Mouse (Mus musculus) kidney, embryonic 14.5 days (tissue): ENCODE measurements at regions not wholly inside any gene's neighbourhood (a gene's known extent, or its start where the extent isn't known, plus 50 kb on each side); places are given as distances from the start of the nearest gene placed in this dataset.

Experiments
- ATAC-seq: fragments of 200-750 bp; cut with Nextera tagmentation; 2 replicates; pipeline ENCODE4 v1.8.0; 2017; ENCODE audit warnings: moderate number of reproducible peaks, mild to moderate bottlenecking, moderate TSS enrichment, moderate library complexity; ENCODE audit not compliant: low FRiP score, low TSS enrichment
- H3K27ac ChIP-seq: fragments of 300-500 bp; sonication (generic); 2 replicates; pipeline ENCODE4 v1.5.1; 2014; ENCODE audit warnings: low read depth, mild to moderate bottlenecking, low read length, moderate library complexity, mixed read lengths
- H3K27me3 ChIP-seq: fragments of 300-500 bp; sonication (generic); 2 replicates; pipeline ENCODE4 v1.6.1; 2014; ENCODE audit warnings: mild to moderate bottlenecking, low read length; ENCODE audit not compliant: control insufficient read depth, insufficient read depth
- H3K36me3 ChIP-seq: fragments of 300-500 bp; sonication (generic); 2 replicates; pipeline ENCODE4 v1.6.1; 2014; ENCODE audit warnings: low read length, mixed read lengths; ENCODE audit not compliant: control insufficient read depth, insufficient read depth
- H3K4me1 ChIP-seq: fragments of 300-500 bp; sonication (generic); 2 replicates; pipeline ENCODE4 v1.6.1; 2014; ENCODE audit warnings: low read length, mixed read lengths; ENCODE audit not compliant: control insufficient read depth, insufficient read depth
- H3K4me2 ChIP-seq: fragments of 300-500 bp; sonication (generic); replicated peaks from 2 replicates; pipeline ENCODE4 v1.6.1; 2014; ENCODE audit warnings: low read depth, mild to moderate bottlenecking, low read length
- H3K4me3 ChIP-seq: fragments of 300-500 bp; sonication (generic); 2 replicates; pipeline ENCODE4 v1.5.1; 2014; ENCODE audit warnings: mild to moderate bottlenecking, low read length
- H3K9ac ChIP-seq: fragments of 300-500 bp; sonication (generic); 2 replicates; pipeline ENCODE4 v1.6.1; 2014; ENCODE audit warnings: low read depth, mild to moderate bottlenecking, low read length, moderate library complexity
- H3K9me3 ChIP-seq: fragments of 300-500 bp; sonication (generic); 2 replicates; pipeline ENCODE4 v1.6.1; 2016; ENCODE audit warnings: low read length; ENCODE audit not compliant: control insufficient read depth
- WGBS: fragments of 180-500 bp; shearing (Covaris S2); extraction: QIAGEN DNeasy Blood & Tissue Kit; methylation state at CpG from one replicate; pipeline ENCODE4 v1.1.7; 2014; 5-methylcytosine and 5-hydroxymethylcytosine counted together

DNA sequence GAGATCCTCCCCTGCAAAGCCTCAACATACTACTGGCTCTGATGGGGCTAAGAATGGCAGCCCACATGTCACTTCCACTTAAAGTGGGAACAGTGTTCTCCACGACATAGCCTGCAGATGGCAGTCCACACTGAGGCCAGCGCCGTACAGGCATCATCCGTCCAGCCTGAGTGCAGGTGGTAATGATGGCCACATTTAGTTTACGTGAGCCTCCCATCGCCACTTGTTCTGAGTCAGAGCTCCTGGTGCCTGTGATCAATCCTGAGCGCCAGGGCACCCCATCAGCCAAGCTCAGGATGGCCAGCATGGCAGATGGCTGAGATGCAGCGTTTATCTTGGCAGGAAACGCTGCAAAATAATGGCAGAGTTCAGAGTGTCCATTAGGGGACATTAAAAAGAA is 159.6 kb downstream of the Adgrd1 start:
- no peaks in the 10 kb centered on the region for H3K9me3 ChIP-seq
- 0 out of 2 replicates have a peak, but pooled peaks cover 3% of the 10 kb centered on the region for H3K4me1 ChIP-seq
- WGBS: 68% methylated on average over 9 of the region's 9 CpGs
- no peaks in the 10 kb centered on the region for H3K27me3 ChIP-seq
- no peaks in the 10 kb centered on the region for H3K36me3 ChIP-seq
- H3K9ac ChIP-seq: no peak overlapping the region
- H3K27ac ChIP-seq: no peak overlapping the region
- no peak overlapping the region for H3K4me3 ChIP-seq
- H3K4me2 ChIP-seq: no peak overlapping the region
- no peak for ATAC-seq

DNA sequence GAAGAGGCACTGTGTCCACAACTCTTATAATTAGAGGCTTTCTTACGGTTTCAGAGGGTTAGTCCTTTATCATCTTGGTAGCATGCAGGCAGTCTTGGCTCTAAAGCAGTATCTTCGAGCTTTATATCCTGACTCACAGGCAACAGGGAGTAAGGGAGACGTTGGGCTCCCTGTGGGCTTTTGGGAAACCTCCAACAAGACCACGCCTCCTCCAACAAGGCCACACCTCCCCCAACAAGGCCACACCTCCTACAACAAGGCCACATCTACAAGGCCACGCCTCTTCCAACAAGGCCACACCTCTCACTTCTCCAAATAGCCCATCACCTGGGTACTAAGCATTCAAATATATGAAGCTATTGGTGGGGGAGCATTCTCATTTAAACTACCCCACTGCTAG is 160.7 kb downstream of the Adgrd1 start:
- ATAC-seq: no peak
- 72% methylated on average over 5 of the region's 5 CpGs for WGBS
- Histone ChIP-seq H3K27ac (no peak overlapping the region), H3K4me1 (0 out of 2 replicates have a peak, but pooled peaks cover 3% of the 10 kb centered on the region), H3K9ac (no peak overlapping the region), H3K9me3 (no peaks in the 10 kb centered on the region), H3K36me3 (no peaks in the 10 kb centered on the region), H3K4me2 (no peak overlapping the region), H3K4me3 (no peak overlapping the region), H3K27me3 (no peaks in the 10 kb centered on the region)

DNA sequence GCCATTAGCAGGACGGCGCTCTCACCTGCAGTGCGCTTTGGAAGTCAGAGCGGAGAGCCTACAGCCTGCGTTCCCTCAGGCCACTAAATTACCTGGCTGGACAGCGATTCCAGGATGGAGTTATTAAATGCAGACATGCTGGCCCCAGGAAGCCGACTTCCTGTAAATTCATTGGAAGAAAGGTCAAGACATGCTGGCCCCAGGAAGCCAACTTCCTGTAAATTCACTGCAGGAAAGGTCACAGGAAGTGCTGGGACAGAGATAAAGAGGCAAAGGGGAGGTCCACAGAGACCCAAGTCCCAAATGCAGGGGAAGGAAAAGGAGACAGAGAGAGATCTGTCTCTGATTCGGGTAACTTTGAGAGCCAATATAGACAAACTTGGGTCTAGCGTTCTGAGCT is 164.1 kb downstream of the Adgrd1 start:
- Histone ChIP-seq H3K4me1 (0 out of 2 replicates have a peak, but pooled peaks cover 3% of the 10 kb centered on the region), H3K9ac (no peak overlapping the region), H3K36me3 (no peaks in the 10 kb centered on the region), H3K27me3 (no peaks in the 10 kb centered on the region), H3K9me3 (no peaks in the 10 kb centered on the region), H3K4me3 (no peak overlapping the region), H3K27ac (no peak overlapping the region), H3K4me2 (no peak overlapping the region)
- WGBS: 42% methylated on average over 9 of the region's 9 CpGs
- no peak for ATAC-seq

DNA sequence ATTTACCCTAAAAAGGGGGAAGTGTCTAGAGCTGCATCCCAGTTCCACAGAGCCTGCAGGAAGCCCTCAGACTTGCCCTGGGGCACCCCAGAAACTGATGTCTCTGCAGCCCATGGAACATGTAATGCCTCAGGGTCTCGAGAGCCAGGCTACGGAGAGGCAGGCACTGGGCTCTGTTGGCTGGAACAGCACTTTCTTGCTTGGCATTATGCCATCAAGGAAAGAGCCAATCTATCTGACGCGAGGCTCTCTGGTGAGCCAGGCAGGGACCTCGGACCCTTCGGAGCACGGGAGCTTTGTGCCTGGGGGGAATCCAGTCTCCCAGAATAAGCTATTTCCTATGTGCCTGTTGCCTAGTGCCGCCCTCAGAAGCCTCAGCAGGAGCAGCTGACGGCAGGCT is 166.6 kb downstream of the Adgrd1 start:
- 0 out of 2 replicates have a peak, but pooled peaks cover 3% of the 10 kb centered on the region for H3K4me1 ChIP-seq
- no peak overlapping the region for H3K9ac ChIP-seq
- no peaks in the 10 kb centered on the region for H3K9me3 ChIP-seq
- H3K36me3 ChIP-seq: no peaks in the 10 kb centered on the region
- no peak overlapping the region for H3K4me2 ChIP-seq
- H3K27me3 ChIP-seq: no peaks in the 10 kb centered on the region
- H3K4me3 ChIP-seq: no peak overlapping the region
- WGBS: 54% methylated on average over 9 of the region's 9 CpGs
- no peak overlapping the region for H3K27ac ChIP-seq
- ATAC-seq: no peak

DNA sequence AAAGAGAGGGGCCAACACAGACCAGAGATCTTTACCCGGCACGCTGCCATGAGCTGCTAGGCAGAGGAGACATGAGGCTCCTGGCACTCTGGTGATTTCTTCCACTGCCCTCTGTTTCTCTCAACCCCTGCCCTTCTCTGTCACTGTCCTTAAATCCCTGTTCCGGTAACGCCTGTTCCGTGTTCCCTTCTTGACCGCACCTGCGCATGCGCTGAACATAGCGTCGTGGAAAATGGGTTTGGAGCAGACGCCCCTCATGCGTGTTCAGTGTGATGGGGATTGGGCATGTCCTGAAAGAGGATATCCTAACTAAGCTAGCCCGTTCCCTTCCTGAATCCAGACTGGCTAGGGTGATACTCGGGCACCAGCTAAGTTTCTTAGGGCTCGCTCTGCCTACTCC is 167.8 kb downstream of the Adgrd1 start:
- H3K36me3 ChIP-seq: no peaks in the 10 kb centered on the region
- WGBS: 92% methylated on average over 15 of the region's 15 CpGs
- no peaks in the 10 kb centered on the region for H3K9me3 ChIP-seq
- no peaks in the 10 kb centered on the region for H3K27me3 ChIP-seq
- 0 out of 2 replicates have a peak, but pooled peaks cover 3% of the 10 kb centered on the region for H3K4me1 ChIP-seq
- H3K9ac ChIP-seq: no peak overlapping the region
- no peak overlapping the region for H3K27ac ChIP-seq
- H3K4me2 ChIP-seq: no peak overlapping the region
- no peak for ATAC-seq
- no peak overlapping the region for H3K4me3 ChIP-seq

DNA sequence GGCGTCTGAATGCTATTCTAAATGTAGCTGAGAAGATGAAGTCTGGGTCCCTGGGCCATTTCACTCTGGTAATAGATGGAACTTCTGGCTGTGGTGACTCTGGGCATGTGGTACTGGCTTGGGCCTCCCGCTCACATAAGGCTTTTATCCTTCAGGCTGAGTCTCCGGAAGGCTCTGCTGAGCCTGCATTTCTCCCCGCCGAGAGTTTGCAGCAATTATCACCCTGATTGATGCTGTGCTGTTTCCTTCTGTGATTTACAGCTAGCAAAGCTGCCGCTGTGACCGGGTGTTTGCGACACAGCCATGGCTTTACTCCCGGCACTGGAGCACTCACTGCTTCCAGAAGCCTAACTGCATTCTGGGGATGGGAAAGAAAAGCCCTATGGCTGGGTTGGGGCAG is 171.9 kb downstream of the Adgrd1 start:
- H3K4me1 ChIP-seq: no peaks in the 10 kb centered on the region
- no peaks in the 10 kb centered on the region for H3K9me3 ChIP-seq
- H3K36me3 ChIP-seq: no peaks in the 10 kb centered on the region
- no peaks in the 10 kb centered on the region for H3K27me3 ChIP-seq
- WGBS: 14% methylated on average over 9 of the region's 9 CpGs
- no peak overlapping the region for H3K4me3 ChIP-seq
- H3K4me2 ChIP-seq: no peak overlapping the region
- no peak overlapping the region for H3K9ac ChIP-seq
- H3K27ac ChIP-seq: no peak overlapping the region
- ATAC-seq: no peak

DNA sequence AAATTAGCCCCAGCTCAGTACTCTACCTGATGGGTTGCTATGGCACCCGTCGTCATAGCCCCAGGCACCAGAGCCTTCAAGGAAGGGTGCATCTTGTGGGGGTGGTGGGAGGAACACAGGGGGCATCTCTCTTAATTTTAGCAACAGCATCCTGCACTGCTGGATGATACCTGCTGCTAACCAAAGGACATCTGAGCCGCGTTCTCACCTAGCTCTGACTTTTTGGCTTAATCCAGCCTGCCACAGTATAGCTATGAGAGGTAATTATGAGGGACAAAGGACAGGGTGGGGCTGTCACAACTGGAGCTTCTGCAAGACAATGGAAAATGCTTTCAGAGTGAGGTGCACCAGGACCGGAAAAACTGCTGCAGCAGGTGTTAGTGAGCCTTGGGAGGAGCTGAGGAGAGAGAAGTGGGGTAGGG is 173.5 kb downstream of the Adgrd1 start:
- Histone ChIP-seq H3K9ac (no peak overlapping the region), H3K4me3 (no peak overlapping the region), H3K36me3 (no peaks in the 10 kb centered on the region), H3K4me2 (no peak overlapping the region), H3K27ac (no peak overlapping the region), H3K4me1 (no peaks in the 10 kb centered on the region), H3K9me3 (no peaks in the 10 kb centered on the region), H3K27me3 (no peaks in the 10 kb centered on the region)
- 21% methylated on average over 5 of the region's 5 CpGs for WGBS
- no peak for ATAC-seq

DNA sequence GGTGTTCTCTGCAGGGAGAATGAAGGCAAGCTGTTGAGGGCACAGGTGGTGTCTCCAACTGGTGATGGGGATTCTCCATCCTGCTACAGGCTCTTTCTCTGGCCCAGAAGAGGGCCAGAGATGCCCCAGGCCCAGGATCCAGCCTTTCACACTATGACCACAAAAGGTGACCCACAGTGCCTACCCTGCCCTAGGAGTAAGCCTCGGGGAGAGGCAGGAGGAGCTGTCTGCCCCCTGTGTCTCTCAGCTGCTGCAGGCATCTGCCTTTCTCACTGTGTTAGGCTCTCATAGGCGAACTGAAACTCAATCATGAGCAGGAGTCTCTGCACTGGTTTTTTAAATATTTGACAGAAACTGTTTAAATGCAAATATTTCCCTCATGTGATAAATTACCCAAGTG is 184.9 kb downstream of the Adgrd1 start:
- H3K4me2 ChIP-seq: no peak overlapping the region
- no peaks in the 10 kb centered on the region for H3K4me1 ChIP-seq
- no peak overlapping the region for H3K4me3 ChIP-seq
- 54% methylated on average over 2 of the region's 2 CpGs for WGBS
- ATAC-seq: no peak
- no peak overlapping the region for H3K27ac ChIP-seq
- H3K27me3 ChIP-seq: no peaks in the 10 kb centered on the region
- no peaks in the 10 kb centered on the region for H3K9me3 ChIP-seq
- H3K9ac ChIP-seq: no peak overlapping the region
- no peaks in the 10 kb centered on the region for H3K36me3 ChIP-seq

DNA sequence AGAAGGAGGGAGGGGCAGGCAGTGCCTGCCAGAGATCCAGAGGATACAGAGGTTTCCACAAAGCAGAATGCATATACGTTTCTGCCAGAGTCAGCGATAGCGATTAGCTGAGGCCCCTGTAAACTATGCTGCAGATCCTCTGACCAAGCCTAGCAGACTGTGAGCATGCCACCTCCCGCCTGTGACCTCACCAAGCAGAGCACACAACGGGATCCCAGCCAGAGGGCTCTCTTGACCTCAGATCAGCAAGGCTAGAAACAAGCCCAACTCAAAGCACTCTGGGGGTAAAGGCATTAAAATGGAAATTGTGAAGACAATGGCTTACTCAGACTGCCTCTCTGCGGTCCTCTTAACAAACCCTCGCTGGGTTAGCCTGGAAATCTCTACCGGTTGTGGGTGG is 185.6 kb downstream of the Adgrd1 start:
- Histone ChIP-seq H3K27ac (no peak overlapping the region), H3K4me2 (no peak overlapping the region), H3K9me3 (no peaks in the 10 kb centered on the region), H3K9ac (no peak overlapping the region), H3K27me3 (no peaks in the 10 kb centered on the region), H3K4me1 (no peaks in the 10 kb centered on the region), H3K4me3 (no peak overlapping the region), H3K36me3 (no peaks in the 10 kb centered on the region)
- ATAC-seq: no peak
- 7% methylated on average over 8 of the region's 8 CpGs for WGBS

DNA sequence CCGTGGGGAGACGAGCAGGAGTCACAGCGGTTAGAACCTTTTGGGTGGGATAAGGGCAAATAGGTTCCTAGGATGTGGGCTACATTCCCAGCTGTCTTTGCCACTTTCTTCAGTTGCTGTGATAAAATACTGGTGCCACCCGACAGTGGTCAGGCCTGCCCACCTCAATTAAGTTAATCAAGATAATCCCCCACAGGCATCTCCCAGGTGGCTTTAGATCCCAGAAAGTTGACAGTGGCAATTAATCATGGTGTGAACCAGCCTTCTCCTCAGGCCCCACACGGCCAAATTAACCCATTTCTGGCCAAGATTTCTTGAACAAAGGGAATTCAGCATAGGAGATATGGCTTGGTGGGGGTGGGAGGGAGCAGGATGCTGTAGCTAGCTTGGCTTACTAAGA is 186.3 kb downstream of the Adgrd1 start:
- Histone ChIP-seq H3K36me3 (no peaks in the 10 kb centered on the region), H3K4me1 (no peaks in the 10 kb centered on the region), H3K4me2 (no peak overlapping the region), H3K9ac (no peak overlapping the region), H3K27me3 (no peaks in the 10 kb centered on the region), H3K4me3 (no peak overlapping the region), H3K9me3 (no peaks in the 10 kb centered on the region), H3K27ac (no peak overlapping the region)
- no peak for ATAC-seq
- 16% methylated on average over 5 of the region's 5 CpGs for WGBS
